Mouse (Mus musculus) liver, embryonic 13.5 days (tissue): ENCODE results near the gene Slc25a33. TPM values are rescaled to one million over a fixed set of nuclear protein-coding genes. Genes with fewer than 3 reads are reported as not detected.
A peak's percentile ranks its signal among the peaks of the same experiment; 100 is the strongest.

ENCODE experiments used
- ATAC-seq: fragments of 200-750 bp; cut with Nextera tagmentation; 2 replicates; pipeline ENCODE4 v1.8.0; 2017; ENCODE audit warnings: low read depth, mild to moderate bottlenecking, moderate number of reproducible peaks, moderate library complexity
- DNase-seq: peaks from one replicate; pipeline ENCODE4 v3.0.0; 2022
- H3K27ac ChIP-seq: fragments of 300-500 bp; sonication (generic); 2 replicates; pipeline ENCODE4 v1.5.1; 2015; ENCODE audit warnings: moderate library complexity, mild to moderate bottlenecking, inconsistent platforms
- H3K27me3 ChIP-seq: fragments of 300-500 bp; sonication (generic); 2 replicates; pipeline ENCODE4 v1.6.1; 2015; ENCODE audit warnings: mild to moderate bottlenecking, inconsistent platforms
- H3K36me3 ChIP-seq: fragments of 300-500 bp; sonication (generic); 2 replicates; pipeline ENCODE4 v1.6.1; 2015; ENCODE audit warnings: mild to moderate bottlenecking, inconsistent platforms
- H3K4me1 ChIP-seq: fragments of 300-500 bp; sonication (generic); replicated peaks from 2 replicates; pipeline ENCODE4 v1.6.1; 2015; ENCODE audit warnings: inconsistent platforms
- H3K4me2 ChIP-seq: fragments of 300-500 bp; sonication (generic); 2 replicates; pipeline ENCODE4 v1.6.1; 2015; ENCODE audit warnings: inconsistent platforms, mild to moderate bottlenecking, moderate library complexity
- H3K4me3 ChIP-seq: fragments of 300-500 bp; sonication (generic); replicated peaks from 2 replicates; pipeline ENCODE4 v1.5.1; 2015; ENCODE audit warnings: mild to moderate bottlenecking, inconsistent platforms
- H3K9ac ChIP-seq: fragments of 300-500 bp; sonication (generic); 2 replicates; pipeline ENCODE4 v1.6.1; 2015; ENCODE audit warnings: mild to moderate bottlenecking, inconsistent platforms
- H3K9me3 ChIP-seq: fragments of 300-500 bp; sonication (generic); replicated peaks from 2 replicates; pipeline ENCODE4 v1.6.1; 2016; ENCODE audit warnings: inconsistent platforms
- WGBS: fragments of 180-500 bp; shearing (Covaris S2); methylation state at CpG from one replicate; pipeline ENCODE4 v1.1.7; 2015; ENCODE audit not compliant: insufficient replicate concordance; 5-methylcytosine and 5-hydroxymethylcytosine counted together
- microRNA-seq: library from miRNA; unstranded; fragments of <30 nt; microRNA quantifications from one replicate; pipeline ENCODE4, GENCODE M21; 2016
- polyA plus RNA-seq: library from polyadenylated mRNA; unstranded; fragments of >200 nt; fragmentation: Nextera tagmentation; extraction: Ambion mirVana; gene quantifications from 2 replicates; pipeline ENCODE4 v1.2.1, GENCODE M21; 2015

Slc25a33 gene
- polyA plus RNA-seq, 1 experiment from 2014 or later, result 14.1 TPM

- H3K4me3 ChIP-seq, result no peak within 1 kb of the TSS
- peak within 1 kb of the TSS; percentile 19; the same call in 1 of the 2 replicates for H3K4me2 ChIP-seq
- 20% methylated on average over 19 of the region's 19 CpGs for WGBS
- ATAC-seq (0 out of 2 replicates have a peak, but pooled peaks have one; percentile 5), DNase-seq (no peak)
- H3K27ac ChIP-seq, result no peak within 1 kb of the TSS
- no peak within 1 kb of the TSS for H3K9ac ChIP-seq
- no peaks in the 10 kb centered on the region; the same call in 1 of the 2 replicates for H3K27me3 ChIP-seq
- H3K9me3 ChIP-seq, result no peaks in the 10 kb centered on the region
- H3K36me3 ChIP-seq, result no peaks in the 10 kb centered on the region
- H3K4me1 ChIP-seq, result peaks cover 36% of the 10 kb centered on the region
Observed at GRCm38 (mm10) chr4:149702210-149702979, 71.7 kb downstream of the Slc25a33 start, which contains the start of gene Pik3cd. Gene Pik3cd, minus strand, starts transcription at chr4:149702571.

DNA sequence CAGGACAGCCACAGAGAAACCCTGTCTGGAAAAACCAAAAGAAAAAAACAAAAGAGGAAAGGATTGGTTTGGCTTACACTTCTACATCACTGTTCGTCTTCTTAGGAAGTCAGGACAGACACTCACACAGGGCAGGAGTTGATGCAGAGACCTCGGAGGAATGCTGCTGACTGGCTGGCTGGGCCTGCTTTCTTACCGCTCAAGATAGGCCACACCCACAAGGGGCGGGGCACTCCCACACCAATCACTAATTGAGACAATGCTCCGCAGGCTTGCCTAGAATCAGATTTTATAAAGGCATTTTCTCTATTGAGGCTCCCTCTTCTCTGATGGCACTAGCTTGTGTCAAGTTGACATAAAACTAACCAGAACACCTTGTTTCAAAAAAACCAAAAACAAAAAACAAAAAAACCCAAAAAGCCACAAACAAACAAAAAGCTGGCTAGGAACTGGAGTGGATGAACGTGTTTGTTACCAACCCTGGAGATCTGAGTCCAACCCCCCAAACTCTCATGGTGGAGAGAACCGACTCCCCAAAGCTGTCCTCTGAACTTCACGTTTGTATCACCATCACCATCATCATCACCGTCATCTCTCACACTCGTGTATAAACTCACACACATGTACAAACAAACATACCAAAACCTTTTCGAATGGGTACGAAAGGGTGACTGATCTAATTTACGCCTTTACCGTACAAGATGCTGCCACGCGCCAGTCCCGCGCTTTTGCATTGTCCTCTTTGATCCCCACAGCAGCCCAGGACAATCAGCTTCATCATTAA is 72.5 kb downstream of the Slc25a33 start:
- peaks cover 5% of the 10 kb centered on the region; the same call in 1 of the 2 replicates for H3K27me3 ChIP-seq
- H3K9ac ChIP-seq, result no peak overlapping the region
- 50% methylated on average over 18 of the region's 18 CpGs for WGBS
- ATAC-seq (peak; percentile 44; the same call in 1 of the 2 replicates), DNase-seq (no peak)
- H3K4me2 ChIP-seq, result peak overlapping the region; percentile 19; the same call in 1 of the 2 replicates
- peaks cover 44% of the 10 kb centered on the region for H3K4me1 ChIP-seq
- H3K4me3 ChIP-seq, result no peak overlapping the region
- H3K9me3 ChIP-seq, result no peaks in the 10 kb centered on the region
- no peaks in the 10 kb centered on the region for H3K36me3 ChIP-seq
- H3K27ac ChIP-seq, result no peak overlapping the region

GRCm38 (mm10) chr4:149699953-149700352 is 74.1 kb downstream of the Slc25a33 start:
- Histone ChIP-seq H3K4me2 (peak overlapping the region; percentile 4; the same call in 1 of the 2 replicates), H3K9me3 (no peaks in the 10 kb centered on the region), H3K4me3 (no peak overlapping the region), H3K4me1 (peaks cover 55% of the 10 kb centered on the region), H3K9ac (no peak overlapping the region), H3K36me3 (no peaks in the 10 kb centered on the region), H3K27me3 (peaks cover 5% of the 10 kb centered on the region; the same call in 1 of the 2 replicates), H3K27ac (no peak overlapping the region)
- ATAC-seq (no peak), DNase-seq (no peak)
- WGBS, result 74% methylated on average over 4 of the region's 4 CpGs

- H3K9me3 ChIP-seq, result no peaks in the 10 kb centered on the region
- DNase-seq (peak; percentile 56), ATAC-seq (peak; percentile 79)
- under 1% methylated on average over 35 of the region's 35 CpGs for WGBS
- peak overlapping the region; percentile 55 for H3K27ac ChIP-seq
- H3K4me2 ChIP-seq, result peak overlapping the region; percentile 79
- H3K9ac ChIP-seq, result peak overlapping the region; percentile 71
- H3K4me1 ChIP-seq, result peaks cover 57% of the 10 kb centered on the region
- H3K36me3 ChIP-seq, result no peaks in the 10 kb centered on the region
- peak overlapping the region; percentile 62 for H3K4me3 ChIP-seq
- H3K27me3 ChIP-seq, result peaks cover 5% of the 10 kb centered on the region; the same call in 1 of the 2 replicates
Observed at GRCm38 (mm10) chr4:149698197-149698821, 75.8 kb downstream of the Slc25a33 start.

DNA sequence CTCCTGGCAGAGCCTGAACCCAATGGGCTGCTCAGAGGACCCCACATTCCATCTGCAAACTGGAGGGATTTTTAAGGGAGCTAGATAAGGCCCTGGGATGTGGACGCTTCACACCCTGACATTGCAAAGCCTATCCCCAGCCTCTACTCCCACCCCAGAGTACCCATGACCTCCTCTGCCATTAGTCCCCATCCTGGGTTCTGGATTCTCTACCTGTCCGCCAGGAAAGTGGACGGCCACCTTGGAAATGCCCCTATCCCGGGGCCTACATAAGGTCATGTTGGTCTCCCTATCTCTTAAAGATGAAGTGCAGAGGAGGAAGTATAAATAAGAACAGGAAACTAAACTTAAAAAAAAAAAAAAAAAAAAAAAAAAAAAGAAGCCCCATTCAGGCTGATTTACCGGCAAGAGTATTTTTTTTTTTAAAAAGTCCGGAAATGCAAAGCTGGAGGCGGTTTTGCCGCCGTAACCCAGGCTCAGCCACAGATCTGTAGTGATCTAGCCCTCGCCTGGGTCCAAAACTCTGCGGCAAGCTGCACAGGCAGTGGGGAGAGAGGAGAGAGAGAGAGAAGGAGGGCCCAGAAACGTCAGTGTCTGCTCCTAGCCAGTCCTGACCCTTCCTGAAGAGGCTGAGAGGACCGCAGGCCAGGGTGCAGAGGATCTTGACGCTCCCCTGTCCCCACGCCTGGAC is 76.4 kb downstream of the Slc25a33 start:
- Histone ChIP-seq H3K4me2 (peak overlapping the region; percentile 79), H3K4me1 (peaks cover 60% of the 10 kb centered on the region), H3K9ac (peak overlapping the region; percentile 71), H3K9me3 (no peaks in the 10 kb centered on the region), H3K4me3 (peak overlapping the region; percentile 62), H3K36me3 (no peaks in the 10 kb centered on the region), H3K27ac (peak overlapping the region; percentile 55), H3K27me3 (peaks cover 5% of the 10 kb centered on the region; the same call in 1 of the 2 replicates)
- WGBS, result 8% methylated on average over 15 of the region's 15 CpGs
- peak; percentile 51 for ATAC-seq
- DNase-seq, result no peak

DNA sequence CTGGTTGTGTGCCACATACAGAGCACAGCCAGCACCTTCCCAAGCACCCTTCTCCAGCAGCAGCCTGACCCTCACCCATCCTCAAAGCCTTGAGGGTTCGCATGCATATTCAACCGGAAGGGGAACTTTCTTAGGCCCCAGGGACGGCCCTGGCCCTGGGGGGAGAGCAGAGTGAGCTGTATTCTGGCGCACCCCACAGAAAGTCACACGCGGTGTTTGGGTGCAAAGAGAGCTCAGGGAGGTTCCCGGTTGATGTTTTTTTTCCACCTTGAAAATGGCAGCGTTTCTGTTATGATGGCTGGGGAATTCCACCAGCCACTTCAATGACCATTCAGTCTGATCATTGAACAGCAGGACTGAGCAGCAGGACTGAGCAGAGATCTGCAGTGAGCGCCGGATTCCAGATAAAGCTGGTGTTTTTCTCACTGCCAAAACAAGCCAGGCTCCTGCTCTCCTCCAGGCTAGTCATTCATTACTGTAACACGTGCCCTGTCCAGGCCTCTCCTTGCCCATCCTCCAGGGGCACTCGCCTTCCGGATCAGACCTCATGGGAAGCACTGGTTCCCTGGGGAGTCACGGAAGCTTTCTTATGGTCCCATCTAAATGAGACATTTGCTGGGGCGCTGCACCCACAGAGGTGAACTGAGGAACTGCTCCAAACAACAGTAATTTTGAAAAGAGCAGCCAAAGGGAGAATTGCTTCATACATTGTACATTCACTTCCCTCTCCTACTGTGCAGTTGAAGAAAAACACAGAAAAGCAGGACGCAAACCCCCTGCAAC is 77.7 kb downstream of the Slc25a33 start:
- Histone ChIP-seq H3K27ac (peak overlapping the region; percentile 43), H3K4me3 (peak overlapping the region; percentile 62), H3K27me3 (peaks cover 5% of the 10 kb centered on the region; the same call in 1 of the 2 replicates), H3K4me1 (peaks cover 57% of the 10 kb centered on the region), H3K9ac (peak overlapping the region; percentile 43), H3K9me3 (no peaks in the 10 kb centered on the region), H3K4me2 (peak overlapping the region; percentile 79), H3K36me3 (no peaks in the 10 kb centered on the region)
- WGBS, result 16% methylated on average over 16 of the region's 16 CpGs
- ATAC-seq (no peak), DNase-seq (no peak)

Small RNA genes lying within 50 kb of the gene (microRNA-seq; reads per million reads assigned to microRNA genes)
- not detected for gene Gm47301

Other genes starting within 250 kb of the Slc25a33 start
- gene Clstn1, start 187.8 kb downstream of the Slc25a33 start, polyA plus RNA-seq, result 2.6 and 2.9 TPM in 2 replicates
- 5.6 and 6.4 TPM in 2 replicates for gene Pik3cd, start 71.7 kb downstream of the Slc25a33 start, polyA plus RNA-seq
- 6.9 and 8.4 TPM in 2 replicates for gene Tmem201, start 36.2 kb downstream of the Slc25a33 start, polyA plus RNA-seq
- gene Spsb1, start 180.8 kb upstream of the Slc25a33 start, polyA plus RNA-seq, result 0.61 and 0.97 TPM in 2 replicates
- gene H6pd, start 234.7 kb upstream of the Slc25a33 start, polyA plus RNA-seq, result 6.8 and 7.3 TPM in 2 replicates